Mouse (Mus musculus) embryonic facial prominence, embryonic 14.5 days (tissue): Measurements from ENCODE around the gene Gm29776. TPM values are rescaled to one million over a fixed set of nuclear protein-coding genes. Genes with fewer than 3 reads are reported as not detected.

Source experiments
- microRNA-seq: library from miRNA; unstranded; fragments of <30 nt; microRNA quantifications from one replicate; pipeline ENCODE4, GENCODE M21; 2016; ENCODE audit warnings: borderline number of aligned reads
- polyA plus RNA-seq: library from polyadenylated mRNA; unstranded; fragments of >200 nt; fragmentation: Nextera tagmentation; extraction: Ambion mirVana; gene quantifications from 2 replicates; pipeline ENCODE4 v1.2.1, GENCODE M21; 2014

The Gm29776 gene
- polyA plus RNA-seq, 1 experiment from 2014 or later = 0.17 TPM

Small RNA genes within 50 kb of the gene (microRNA-seq; reads per million reads assigned to microRNA genes)
- 0.50 reads per million for gene Mir6948

Other genes starting within 250 kb of the Gm29776 start
- gene Lrp10, start 234.7 kb downstream of the Gm29776 start, polyA plus RNA-seq = 41.0 and 43.4 TPM in 2 replicates
- gene Rem2, start 222.7 kb downstream of the Gm29776 start, polyA plus RNA-seq = 1.7 and 2.1 TPM in 2 replicates
- gene Prmt5, start 181.3 kb downstream of the Gm29776 start, polyA plus RNA-seq = 65.3 and 75.7 TPM in 2 replicates
- gene Haus4, start 144.2 kb downstream of the Gm29776 start, polyA plus RNA-seq = 40.4 and 44.3 TPM in 2 replicates
- 10.7 and 11.7 TPM in 2 replicates for gene Ajuba, start 121.3 kb downstream of the Gm29776 start, polyA plus RNA-seq
- 4.8 and 5.8 TPM in 2 replicates for gene 4931414P19Rik, start 92.8 kb downstream of the Gm29776 start, polyA plus RNA-seq
- gene Psmb5, start 80.8 kb downstream of the Gm29776 start, polyA plus RNA-seq = 332 and 335 TPM in 2 replicates
- gene Psmb11, start 77.4 kb downstream of the Gm29776 start, polyA plus RNA-seq = 0.16 TPM in 1 of 2 replicates, not detected in the other
- not detected in 2 replicates for gene Gm17606, start 57.9 kb downstream of the Gm29776 start, polyA plus RNA-seq
- 3.9 and 4.5 TPM in 2 replicates for gene Cdh24, start 57.5 kb downstream of the Gm29776 start, polyA plus RNA-seq
- gene 1700123O20Rik, start 12.6 kb downstream of the Gm29776 start, polyA plus RNA-seq = 70.7 and 84.9 TPM in 2 replicates
- 99.4 and 101 TPM in 2 replicates for gene Acin1, start 11.9 kb downstream of the Gm29776 start, polyA plus RNA-seq
- 0.32 TPM in 1 of 2 replicates, not detected in the other for gene Cebpe, start 13.3 kb upstream of the Gm29776 start, polyA plus RNA-seq
- 6.9 and 7.4 TPM in 2 replicates for gene Slc7a8, start 83.1 kb upstream of the Gm29776 start, polyA plus RNA-seq
- gene Rnf212b, start 115.3 kb upstream of the Gm29776 start, polyA plus RNA-seq = not detected in 2 replicates
- 9.1 and 11.5 TPM in 2 replicates for gene Homez, start 172.1 kb upstream of the Gm29776 start, polyA plus RNA-seq
- 2.1 and 2.4 TPM in 2 replicates for gene Ppp1r3e, start 178.7 kb upstream of the Gm29776 start, polyA plus RNA-seq
- gene Bcl2l2, start 184.5 kb upstream of the Gm29776 start, polyA plus RNA-seq = 4.5 and 4.8 TPM in 2 replicates
- not detected in 2 replicates for gene Gm20521, start 184.6 kb upstream of the Gm29776 start, polyA plus RNA-seq
- gene Pabpn1, start 193.7 kb upstream of the Gm29776 start, polyA plus RNA-seq = 110 and 118 TPM in 2 replicates
- 42.4 and 56.0 TPM in 2 replicates for gene Slc22a17, start 214.3 kb upstream of the Gm29776 start, polyA plus RNA-seq
- gene Efs, start 227.3 kb upstream of the Gm29776 start, polyA plus RNA-seq = 52.2 and 59.1 TPM in 2 replicates
- gene Il25, start 233.9 kb upstream of the Gm29776 start, polyA plus RNA-seq = 0.49 and 0.59 TPM in 2 replicates
- 13.7 and 14.8 TPM in 2 replicates for gene Cmtm5, start 237.4 kb upstream of the Gm29776 start, polyA plus RNA-seq